25 mouse cellular contexts compared by ENCODE assay signal in the genomic region with DNA sequence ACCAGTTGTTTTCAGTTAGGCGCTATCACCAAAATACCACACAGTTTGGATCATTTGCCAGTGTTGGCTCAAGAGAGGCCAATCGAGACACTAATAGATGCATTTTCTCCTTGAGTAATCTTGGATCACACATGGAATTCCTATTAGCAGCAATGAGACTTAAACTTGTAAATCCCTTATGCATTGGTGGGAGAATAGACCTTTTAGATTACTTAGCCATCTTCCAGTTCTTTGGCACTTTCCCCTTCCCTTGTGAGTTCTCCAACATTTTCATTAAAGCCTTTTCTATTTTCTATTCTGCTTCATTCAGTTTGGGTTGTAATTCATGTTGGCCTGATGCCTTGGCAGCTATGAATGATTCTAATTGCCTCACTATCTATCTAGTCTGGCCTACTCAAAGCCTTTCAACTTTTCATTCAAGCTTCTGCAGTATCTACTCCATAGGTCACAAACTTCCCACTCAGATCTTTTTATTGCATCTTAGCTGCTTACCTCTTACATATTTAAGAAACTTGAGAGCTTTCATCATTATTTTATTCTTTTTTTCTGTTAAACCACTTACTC. TPM values are rescaled to one million over a fixed set of nuclear protein-coding genes. Genes with fewer than 3 reads are reported as not detected.
"Had no signal": no experiment of that assay in that cellular context is flagged by ENCODE, and none has a peak within 500 bp of the region (broad histone marks: within the 10 kb centered on the region; RNA-seq: fewer than 3 reads in every experiment).

No protein-coding gene starts in this region.

- H3K4me1 ChIP-seq: kidney, embryonic 15.5 days; limb, embryonic 10.5 days; limb, embryonic 13.5 days; liver, embryonic 13.5 days; neural tube, embryonic 12.5 days; neural tube, embryonic 15.5 days had no signal

- H3K36me3 ChIP-seq: kidney, embryonic 15.5 days; limb, embryonic 10.5 days; limb, embryonic 13.5 days; liver, embryonic 13.5 days; neural tube, embryonic 12.5 days; neural tube, embryonic 15.5 days had no signal

- H3K9me3 ChIP-seq: kidney, embryonic 15.5 days; limb, embryonic 10.5 days; limb, embryonic 13.5 days; liver, embryonic 13.5 days; neural tube, embryonic 12.5 days; neural tube, embryonic 15.5 days had no signal

- H3K4me3 ChIP-seq: kidney, embryonic 15.5 days; left cerebral cortex, adult 2 months; limb, embryonic 10.5 days; limb, embryonic 13.5 days; liver, embryonic 13.5 days; neural tube, embryonic 12.5 days; neural tube, embryonic 15.5 days had no signal

- H3K27ac ChIP-seq: kidney, embryonic 15.5 days; left cerebral cortex, adult 2 months; limb, embryonic 10.5 days; limb, embryonic 13.5 days; liver, embryonic 13.5 days; neural tube, embryonic 12.5 days; neural tube, embryonic 15.5 days; stomach, postnatal 0 days had no signal

- H3K27me3 ChIP-seq: kidney, embryonic 15.5 days; limb, embryonic 13.5 days; liver, embryonic 13.5 days; neural tube, embryonic 12.5 days; neural tube, embryonic 15.5 days had no signal

- H3K9ac ChIP-seq: kidney, embryonic 15.5 days; limb, embryonic 13.5 days; liver, embryonic 13.5 days; neural tube, embryonic 12.5 days; neural tube, embryonic 15.5 days had no signal

- DNase-seq: kidney, postnatal 10 days; kidney, postnatal 36 days; layer of hippocampus, postnatal 36 days; liver; liver, embryonic 13.5 days; lung, adult 2 months; lung, postnatal 14 days; lung, postnatal 4 days; midbrain, embryonic 14.5 days; right cerebral cortex, adult 18-20 months; right cerebral cortex, postnatal 14 days; right cerebral cortex, postnatal 4 days; thymus, adult 2 months; thymus, postnatal 14 days; thymus, postnatal 4 days had no signal

- H3K4me2 ChIP-seq: kidney, embryonic 15.5 days; limb, embryonic 13.5 days; liver, embryonic 13.5 days; midbrain, embryonic 11.5 days; neural tube, embryonic 12.5 days; neural tube, embryonic 15.5 days had no signal

RNA-seq across cellular contexts. Expression of gene Tbr1, which starts 34.6 kb away (rescaled TPM):
- polyA plus RNA-seq: kidney, embryonic 15.5 days; liver, embryonic 13.5 days; liver, embryonic 16.5 days; stomach, embryonic 14.5 days; stomach, postnatal 0 days had no signal
